Mouse (Mus musculus): ENCODE results near the gene Tex45. TPM values are rescaled to one million over a fixed set of nuclear protein-coding genes. Genes with fewer than 3 reads are reported as not detected.

Gene Tex45
- polyA plus RNA-seq, 1 experiment from 2014 or later = 0.30 TPM

- Histone ChIP-seq H3K4me1 (replicated peaks) (peaks cover 10% of the 10 kb centered on the region; the same call in 1 of the 2 replicates), H3K9ac (no peak overlapping the region), H3K4me2 (no peak overlapping the region), H3K4me3 (no peak overlapping the region), H3K27me3 (no peaks in the 10 kb centered on the region), H3K27ac (no peak overlapping the region), H3K9me3 (no peaks in the 10 kb centered on the region), H3K36me3 (peaks cover 5% of the 10 kb centered on the region)
- WGBS = 56% methylated on average over 5 of the region's 5 CpGs
- no peak for ATAC-seq (ENCODE audit: low FRiP score)
Observed at GRCm38 (mm10) chr8:3464309-3464708, 6.4 kb upstream of the Tex45 start.

GRCm38 (mm10) chr8:3467006-3467885 is 3.4 kb upstream of the Tex45 start, which contains the start of gene Pex11g:
TSS of gene Pex11g (minus strand) at chr8:3467680.
- 9% methylated on average over 32 of the region's 32 CpGs for WGBS
- no peaks in the 10 kb centered on the region for H3K36me3 ChIP-seq
- ATAC-seq (ENCODE audit: low FRiP score) = peak; percentile 95

GRCm38 (mm10) chr8:3467886-3468545 is 2.6 kb upstream of the Tex45 start:
- Histone ChIP-seq H3K9me3 (no peaks in the 10 kb centered on the region), H3K4me1 (replicated peaks) (peaks cover 10% of the 10 kb centered on the region; the same call in 1 of the 2 replicates), H3K27me3 (no peaks in the 10 kb centered on the region), H3K36me3 (no peaks in the 10 kb centered on the region), H3K4me2 (peak overlapping the region; percentile 61), H3K9ac (peak overlapping the region; percentile 73), H3K27ac (peak overlapping the region; percentile 84), H3K4me3 (peak overlapping the region; percentile 46)
- WGBS = 55% methylated on average over 9 of the region's 9 CpGs
- no peak; the same call in 1 of the 2 replicates for ATAC-seq (ENCODE audit: low FRiP score)

More at GRCm38 (mm10) chr8:3467006-3467885, 3.4 kb upstream of the Tex45 start, which contains the start of gene Pex11g:
- Histone ChIP-seq H3K4me2 (peak within 1 kb of the TSS; percentile 61), H3K4me1 (replicated peaks) (peaks cover 10% of the 10 kb centered on the region; the same call in 1 of the 2 replicates), H3K4me3 (peak within 1 kb of the TSS; percentile 46), H3K9ac (peak within 1 kb of the TSS; percentile 73), H3K27ac (peak within 1 kb of the TSS; percentile 84), H3K9me3 (no peaks in the 10 kb centered on the region), H3K27me3 (no peaks in the 10 kb centered on the region)

- Histone ChIP-seq H3K4me3 (no peak overlapping the region), H3K4me1 (replicated peaks) (peaks cover 10% of the 10 kb centered on the region; the same call in 1 of the 2 replicates), H3K27me3 (no peaks in the 10 kb centered on the region), H3K27ac (no peak overlapping the region), H3K9me3 (no peaks in the 10 kb centered on the region), H3K4me2 (no peak overlapping the region), H3K36me3 (no peaks in the 10 kb centered on the region), H3K9ac (no peak overlapping the region)
- ATAC-seq (ENCODE audit: low FRiP score) = no peak
- WGBS = 100% methylated on average over 1 of the region's 1 CpGs
Observed at GRCm38 (mm10) chr8:3468838-3469237, 1.8 kb upstream of the Tex45 start.

GRCm38 (mm10) chr8:3475715-3476429 is 5.2 kb downstream of the Tex45 start:
- 0 out of 2 replicates have a peak, but pooled peaks cover 8% of the 10 kb centered on the region for H3K27me3 ChIP-seq
- H3K36me3 ChIP-seq = no peaks in the 10 kb centered on the region
- H3K4me1 ChIP-seq (replicated peaks) = peaks cover 7% of the 10 kb centered on the region
- peak; percentile 63 for ATAC-seq (ENCODE audit: low FRiP score)
- H3K9me3 ChIP-seq = no peaks in the 10 kb centered on the region
- peak overlapping the region; percentile 66 for H3K9ac ChIP-seq
- H3K4me3 ChIP-seq = peak overlapping the region; percentile 35
- H3K27ac ChIP-seq = no peak overlapping the region
- peak overlapping the region; percentile 57 for H3K4me2 ChIP-seq
- WGBS = 33% methylated on average over 37 of the region's 37 CpGs

GRCm38 (mm10) chr8:3480221-3480785 is 9.6 kb downstream of the Tex45 start:
- Histone ChIP-seq H3K9ac (no peak overlapping the region), H3K36me3 (no peaks in the 10 kb centered on the region), H3K4me3 (no peak overlapping the region), H3K27me3 (0 out of 2 replicates have a peak, but pooled peaks cover 8% of the 10 kb centered on the region), H3K4me2 (no peak overlapping the region), H3K27ac (no peak overlapping the region), H3K9me3 (no peaks in the 10 kb centered on the region), H3K4me1 (replicated peaks) (peaks cover 7% of the 10 kb centered on the region)
- ATAC-seq (ENCODE audit: low FRiP score) = no peak
- 76% methylated on average over 4 of the region's 4 CpGs for WGBS

- 0 out of 2 replicates have a peak, but pooled peaks cover 3% of the 10 kb centered on the region for H3K27me3 ChIP-seq
- H3K4me2 ChIP-seq = no peak overlapping the region
- no peak for ATAC-seq (ENCODE audit: low FRiP score)
- no peak overlapping the region for H3K9ac ChIP-seq
- H3K4me3 ChIP-seq = no peak overlapping the region
- no peaks in the 10 kb centered on the region for H3K4me1 ChIP-seq (replicated peaks)
- H3K9me3 ChIP-seq = no peaks in the 10 kb centered on the region
- WGBS = 62% methylated on average over 5 of the region's 5 CpGs
- no peaks in the 10 kb centered on the region for H3K36me3 ChIP-seq
- no peak overlapping the region for H3K27ac ChIP-seq
Observed at GRCm38 (mm10) chr8:3481605-3482004, 10.9 kb downstream of the Tex45 start.

GRCm38 (mm10) chr8:3482240-3482740 is 11.6 kb downstream of the Tex45 start:
- ATAC-seq (ENCODE audit: low FRiP score) = no peak
- H3K4me1 ChIP-seq (replicated peaks) = no peaks in the 10 kb centered on the region
- no peak overlapping the region for H3K27ac ChIP-seq
- H3K27me3 ChIP-seq = 0 out of 2 replicates have a peak, but pooled peaks cover 3% of the 10 kb centered on the region
- no peak overlapping the region for H3K4me2 ChIP-seq
- no peak overlapping the region for H3K4me3 ChIP-seq
- no peaks in the 10 kb centered on the region for H3K9me3 ChIP-seq
- H3K9ac ChIP-seq = no peak overlapping the region
- WGBS = 91% methylated on average over 22 of the region's 22 CpGs
- H3K36me3 ChIP-seq = no peaks in the 10 kb centered on the region

- H3K4me1 ChIP-seq (replicated peaks) = no peaks in the 10 kb centered on the region
- ATAC-seq (ENCODE audit: low FRiP score) = no peak
- 84% methylated on average over 7 of the region's 7 CpGs for WGBS
Observed at GRCm38 (mm10) chr8:3483546-3483945, 12.9 kb downstream of the Tex45 start.

GRCm38 (mm10) chr8:3485192-3485591 is 14.5 kb downstream of the Tex45 start:
- no peaks in the 10 kb centered on the region for H3K9me3 ChIP-seq
- no peak overlapping the region for H3K9ac ChIP-seq
- 0 out of 2 replicates have a peak, but pooled peaks cover 3% of the 10 kb centered on the region for H3K27me3 ChIP-seq
- H3K36me3 ChIP-seq = no peaks in the 10 kb centered on the region
- 32% methylated on average over 5 of the region's 5 CpGs for WGBS
- H3K4me2 ChIP-seq = no peak overlapping the region
- H3K27ac ChIP-seq = no peak overlapping the region
- no peak overlapping the region for H3K4me3 ChIP-seq
- H3K4me1 ChIP-seq (replicated peaks) = no peaks in the 10 kb centered on the region
- no peak for ATAC-seq (ENCODE audit: low FRiP score)

More at GRCm38 (mm10) chr8:3483546-3483945, 12.9 kb downstream of the Tex45 start:
- H3K27me3 ChIP-seq = 0 out of 2 replicates have a peak, but pooled peaks cover 3% of the 10 kb centered on the region
- no peak overlapping the region for H3K9ac ChIP-seq
- H3K36me3 ChIP-seq = no peaks in the 10 kb centered on the region
- H3K4me2 ChIP-seq = no peak overlapping the region
- no peaks in the 10 kb centered on the region for H3K9me3 ChIP-seq
- no peak overlapping the region for H3K4me3 ChIP-seq
- no peak overlapping the region for H3K27ac ChIP-seq
